Mouse (Mus musculus) brain, embryonic 14.5 days (tissue): ENCODE measurements around the gene Cmc2.

ENCODE experiments used
- CTCF ChIP-seq: fragments of 200-500 bp; IDR thresholded peaks from 2 replicates; pipeline ENCODE4 v1.5.1; 2012; ENCODE audit warnings: inconsistent platforms, mild to moderate bottlenecking, moderate library complexity, borderline replicate concordance; ENCODE audit not compliant: insufficient read depth, insufficient read length; ENCODE audit errors: extremely low read depth
- POLR2A ChIP-seq: fragments of 200-500 bp; IDR thresholded peaks from 2 replicates; pipeline ENCODE4 v1.6.1; 2012; ENCODE audit warnings: mild to moderate bottlenecking, inconsistent platforms, borderline replicate concordance; ENCODE audit not compliant: poor library complexity, insufficient read depth, insufficient read length, severe bottlenecking; ENCODE audit errors: extremely low read depth

DNA sequence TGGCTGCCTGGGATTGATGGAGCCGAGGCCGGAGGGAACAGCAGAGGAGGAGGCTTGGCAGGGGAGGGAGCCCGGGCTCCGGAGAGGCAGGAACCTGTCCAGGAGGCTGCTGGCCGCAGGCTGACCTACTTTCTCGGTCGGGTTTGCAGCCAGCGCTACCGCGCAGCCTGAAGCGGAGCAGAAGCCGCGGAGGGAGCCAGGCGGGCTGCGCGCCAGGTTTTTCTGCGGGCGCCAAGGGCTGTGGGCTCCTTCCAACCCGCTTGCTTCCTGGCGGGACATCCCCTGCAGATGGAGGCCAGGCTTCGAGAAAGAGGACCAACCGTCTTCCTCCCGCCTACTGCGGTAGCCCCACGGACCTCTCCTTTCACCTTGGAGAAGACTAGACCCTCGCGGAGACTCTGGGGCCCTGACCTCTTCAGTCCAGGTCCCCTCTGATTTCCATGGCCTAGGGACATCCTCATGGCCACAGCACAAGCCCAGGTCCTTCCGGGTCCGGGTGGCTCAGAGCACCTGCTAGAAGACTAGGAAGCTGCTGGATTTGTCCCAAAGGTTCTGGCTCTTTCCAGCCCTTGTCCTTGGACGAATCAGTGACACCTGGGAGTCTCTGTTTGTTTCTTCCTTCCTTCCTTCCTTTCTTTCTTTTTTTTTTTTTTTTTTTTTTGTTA, 57.8 kb downstream of the Cmc2 start:
- TF ChIP-seq CTCF (no peak), POLR2A (no peak)
